Mouse (Mus musculus) bone marrow, adult 2 months (tissue): ENCODE results near the gene Togaram2.

ENCODE experiments used
- CTCF ChIP-seq: fragments of 200-500 bp; IDR thresholded peaks from 2 replicates; pipeline ENCODE4 v1.5.1; 2011; ENCODE audit warnings: low read length, control low read depth; ENCODE audit not compliant: control insufficient read depth, insufficient read depth
- POLR2A ChIP-seq: fragments of 200-500 bp; IDR thresholded peaks from 2 replicates; pipeline ENCODE4 v1.6.1; 2011; ENCODE audit warnings: low read depth, mild to moderate bottlenecking, control low read depth, low read length, borderline replicate concordance; ENCODE audit not compliant: control insufficient read depth

DNA sequence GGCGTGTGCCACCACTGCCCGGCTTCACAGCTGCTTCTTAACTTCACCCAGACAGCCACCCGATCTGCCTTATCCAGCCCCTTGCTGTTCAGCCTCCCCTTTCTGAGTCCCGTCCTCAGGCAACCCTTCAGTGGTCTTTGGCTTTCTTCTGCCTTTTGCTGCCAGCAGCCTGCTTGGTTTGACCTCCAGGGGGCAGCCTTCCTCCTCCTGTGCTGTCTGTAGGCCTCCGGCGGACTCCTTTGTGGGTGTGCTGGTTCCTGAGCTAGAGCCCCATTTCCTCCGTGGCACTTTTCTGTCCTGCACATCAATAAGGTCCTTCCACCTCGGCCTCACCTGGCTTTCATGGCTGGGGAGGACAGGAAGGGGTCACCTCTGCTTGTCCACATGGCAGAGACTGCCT, 20.7 kb downstream of the Togaram2 start:
- no peak for TF ChIP-seq POLR2A
- TF ChIP-seq CTCF: peak; percentile 31; the same call in 1 of the 2 replicates
